Mouse (Mus musculus) limb, embryonic 11.5 days (tissue): Measurements from ENCODE around the gene Zic1. TPM values are rescaled to one million over a fixed set of nuclear protein-coding genes. Genes with fewer than 3 reads are reported as not detected.

Experiments used
- ATAC-seq: fragments of 200-750 bp; cut with Nextera tagmentation; 2 replicates; pipeline ENCODE4 v1.8.0; 2017; ENCODE audit warnings: low read depth; ENCODE audit not compliant: insufficient number of reproducible peaks, low FRiP score, low TSS enrichment
- DNase-seq: peaks from one replicate; pipeline ENCODE4 v3.0.0-alpha.2; 2015; ENCODE audit warnings: low spot score
- H3K27ac ChIP-seq: fragments of 300-500 bp; sonication (generic); replicated peaks from 2 replicates; pipeline ENCODE4 v1.5.1; 2014; ENCODE audit warnings: low read depth, mild to moderate bottlenecking, low read length
- H3K27me3 ChIP-seq: fragments of 300-500 bp; sonication (generic); 2 replicates; pipeline ENCODE4 v1.6.1; 2014; ENCODE audit warnings: mild to moderate bottlenecking, low read length, mixed read lengths; ENCODE audit not compliant: control insufficient read depth, insufficient read depth
- H3K36me3 ChIP-seq: fragments of 300-500 bp; sonication (generic); 2 replicates; pipeline ENCODE4 v1.6.1; 2014; ENCODE audit warnings: mild to moderate bottlenecking, low read length, moderate library complexity, mixed read lengths; ENCODE audit not compliant: control insufficient read depth, insufficient read depth
- H3K4me1 ChIP-seq: fragments of 300-500 bp; sonication (generic); 2 replicates; pipeline ENCODE4 v1.6.1; 2014; ENCODE audit warnings: low read length, mixed read lengths; ENCODE audit not compliant: control insufficient read depth, insufficient read depth
- H3K4me2 ChIP-seq: fragments of 300-500 bp; sonication (generic); 2 replicates; pipeline ENCODE4 v1.6.1; 2014; ENCODE audit warnings: low read depth, mild to moderate bottlenecking, moderate library complexity; ENCODE audit not compliant: severe bottlenecking
- H3K4me3 ChIP-seq: fragments of 300-500 bp; sonication (generic); 2 replicates; pipeline ENCODE4 v1.5.1; 2014; ENCODE audit warnings: low read depth, low read length
- H3K9ac ChIP-seq: fragments of 300-500 bp; sonication (generic); 2 replicates; pipeline ENCODE4 v1.6.1; 2014; ENCODE audit warnings: mild to moderate bottlenecking, low read length
- H3K9me3 ChIP-seq: fragments of 300-500 bp; sonication (generic); 2 replicates; pipeline ENCODE4 v1.6.1; 2016; ENCODE audit warnings: low read length; ENCODE audit not compliant: control insufficient read depth
- WGBS: fragments of 180-500 bp; shearing (Covaris S2); extraction: QIAGEN DNeasy Blood & Tissue Kit; methylation state at CpG from one replicate; pipeline ENCODE4 v1.1.7; 2014; 5-methylcytosine and 5-hydroxymethylcytosine counted together
- polyA plus RNA-seq: library from polyadenylated mRNA; unstranded; fragments of >200 nt; fragmentation: Nextera tagmentation; extraction: Ambion mirVana; gene quantifications from 2 replicates; pipeline ENCODE4 v1.2.1, GENCODE M21; 2014

Gene Zic1
- polyA plus RNA-seq, 1 experiment from 2014 or later: 0.27 TPM

DNA sequence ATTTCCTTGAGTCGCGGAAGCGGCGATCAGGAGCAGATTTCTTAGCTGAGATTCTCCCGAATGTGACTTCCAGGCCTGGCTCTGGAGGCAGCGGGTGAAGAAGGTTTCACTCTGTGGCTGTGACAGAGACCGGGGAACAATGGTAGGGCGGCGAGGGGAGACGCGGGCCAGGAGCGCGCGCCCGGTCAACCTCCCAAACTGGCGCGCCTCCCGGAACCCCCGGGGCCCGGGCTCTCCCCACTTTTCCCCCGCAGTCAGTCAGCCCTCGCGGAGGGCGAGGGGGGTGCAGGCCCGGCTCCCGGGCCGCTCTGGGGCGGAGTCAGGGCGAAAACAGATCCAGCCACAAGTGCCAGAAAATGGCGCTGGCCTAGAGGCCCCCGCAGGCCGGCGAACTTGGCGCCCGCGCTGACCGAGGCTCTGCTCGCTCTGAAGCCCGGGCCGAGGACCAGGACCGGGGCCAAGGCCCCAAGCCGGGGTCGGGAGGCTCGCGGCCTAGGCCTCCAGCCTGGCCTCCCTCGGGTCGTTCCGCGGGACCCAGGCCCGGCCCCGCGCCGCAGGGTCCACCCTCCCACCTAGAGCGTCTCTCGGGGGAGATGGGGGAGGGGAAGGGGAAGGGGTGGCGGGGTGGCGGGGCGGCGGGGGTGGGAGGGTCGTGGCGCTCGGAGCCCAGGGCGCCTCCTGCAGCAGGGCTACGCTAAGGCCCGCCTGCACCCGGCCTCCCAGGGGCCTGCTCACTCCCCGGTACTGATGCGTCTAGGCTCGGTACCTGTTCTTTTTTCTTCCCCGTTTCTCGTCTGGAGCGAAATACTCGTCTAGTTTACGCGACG lies 15.9 kb upstream of the Zic1 start:
- Histone ChIP-seq H3K27ac (no peak overlapping the region), H3K4me2 (peak overlapping the region; percentile 63), H3K4me3 (peak overlapping the region; percentile 42), H3K9ac (peak overlapping the region; percentile 64), H3K4me1 (no peaks in the 10 kb centered on the region), H3K36me3 (no peaks in the 10 kb centered on the region), H3K27me3 (peaks cover 90% of the 10 kb centered on the region), H3K9me3 (no peaks in the 10 kb centered on the region)
- DNase-seq: peak; percentile 79
- ATAC-seq: peak; percentile 75
- WGBS: under 1% methylated on average over 68 of the region's 76 CpGs

- Histone ChIP-seq H3K4me2 (no peak overlapping the region), H3K4me1 (no peaks in the 10 kb centered on the region), H3K9me3 (no peaks in the 10 kb centered on the region), H3K4me3 (no peak overlapping the region), H3K27ac (no peak overlapping the region), H3K27me3 (peaks cover 88% of the 10 kb centered on the region), H3K9ac (no peak overlapping the region), H3K36me3 (no peaks in the 10 kb centered on the region)
- WGBS: 0% methylated on average over 9 of the region's 9 CpGs
- ATAC-seq (no peak), DNase-seq (peak; percentile 61)
Observed at GRCm38 (mm10) chr9:91380458-91380914, 14.9 kb upstream of the Zic1 start.

DNA sequence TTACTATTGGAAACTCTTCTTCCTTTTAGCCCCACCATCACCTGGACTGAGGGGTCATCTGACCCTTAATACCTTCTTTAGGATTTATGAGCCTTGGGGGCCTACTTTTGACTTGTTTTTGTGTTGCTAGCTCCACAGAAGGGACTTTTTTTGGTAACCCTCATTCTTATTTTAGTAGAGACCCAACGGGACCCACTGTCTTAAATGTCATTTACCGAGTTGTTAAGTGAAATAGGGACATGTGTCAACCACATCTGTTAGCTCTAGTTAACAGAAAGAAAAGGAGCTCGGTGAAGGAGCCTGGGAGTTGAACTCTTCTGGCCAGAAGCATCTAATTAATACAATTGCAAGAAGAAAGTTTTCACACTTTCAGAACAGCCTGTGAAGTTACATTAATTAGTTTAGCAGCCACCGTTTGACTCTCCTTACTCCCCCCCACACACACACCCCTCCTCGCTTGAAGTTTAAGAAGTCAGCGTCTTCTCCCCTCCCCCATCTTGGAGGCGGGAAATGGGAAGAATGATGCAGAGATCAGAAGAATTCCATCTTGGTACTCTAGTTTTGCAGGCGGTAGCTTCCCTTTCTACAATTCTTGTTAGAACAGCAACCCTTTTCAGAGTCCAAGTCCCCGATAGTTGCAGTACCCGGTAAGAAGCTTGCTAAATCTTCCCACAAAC lies 14.3 kb upstream of the Zic1 start:
- H3K4me2 ChIP-seq: no peak overlapping the region
- peak; percentile 45 for DNase-seq
- no peak for ATAC-seq
- H3K27ac ChIP-seq: no peak overlapping the region
- no peaks in the 10 kb centered on the region for H3K36me3 ChIP-seq
- H3K9me3 ChIP-seq: no peaks in the 10 kb centered on the region
- 0% methylated on average over 10 of the region's 10 CpGs for WGBS
- no peak overlapping the region for H3K4me3 ChIP-seq
- H3K9ac ChIP-seq: no peak overlapping the region
- no peaks in the 10 kb centered on the region for H3K4me1 ChIP-seq
- peaks cover 87% of the 10 kb centered on the region for H3K27me3 ChIP-seq

DNA sequence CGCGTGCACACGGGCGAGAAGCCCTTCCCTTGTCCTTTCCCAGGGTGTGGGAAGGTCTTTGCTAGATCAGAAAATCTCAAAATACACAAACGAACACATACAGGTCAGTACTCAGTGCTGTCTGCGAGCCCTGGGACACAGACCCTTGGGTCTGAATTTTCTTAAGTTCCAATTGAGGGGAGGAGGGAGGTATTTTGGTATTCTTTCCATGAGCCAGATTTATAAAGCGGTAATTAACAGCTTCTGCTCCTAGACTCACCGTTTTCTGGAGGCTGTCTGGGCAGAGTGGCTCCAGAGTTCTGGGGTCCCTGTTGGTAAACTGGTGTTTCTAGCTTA lies 13.7 kb upstream of the Zic1 start:
- no peak for ATAC-seq
- H3K36me3 ChIP-seq: no peaks in the 10 kb centered on the region
- H3K4me3 ChIP-seq: no peak overlapping the region
- WGBS: under 1% methylated on average over 8 of the region's 8 CpGs
- H3K9ac ChIP-seq: no peak overlapping the region
- peaks cover 87% of the 10 kb centered on the region for H3K27me3 ChIP-seq
- no peak overlapping the region for H3K4me2 ChIP-seq
- H3K4me1 ChIP-seq: no peaks in the 10 kb centered on the region
- no peak for DNase-seq
- no peaks in the 10 kb centered on the region for H3K9me3 ChIP-seq
- no peak overlapping the region for H3K27ac ChIP-seq

GRCm38 (mm10) chr9:91378411-91379299 lies 13.0 kb upstream of the Zic1 start:
- Histone ChIP-seq H3K27ac (no peak overlapping the region), H3K36me3 (no peaks in the 10 kb centered on the region), H3K4me2 (no peak overlapping the region), H3K9ac (no peak overlapping the region), H3K9me3 (no peaks in the 10 kb centered on the region), H3K4me1 (no peaks in the 10 kb centered on the region), H3K27me3 (peaks cover 87% of the 10 kb centered on the region), H3K4me3 (no peak overlapping the region)
- ATAC-seq: no peak
- under 1% methylated on average over 48 of the region's 48 CpGs for WGBS
- peak; percentile 66 for DNase-seq

DNA sequence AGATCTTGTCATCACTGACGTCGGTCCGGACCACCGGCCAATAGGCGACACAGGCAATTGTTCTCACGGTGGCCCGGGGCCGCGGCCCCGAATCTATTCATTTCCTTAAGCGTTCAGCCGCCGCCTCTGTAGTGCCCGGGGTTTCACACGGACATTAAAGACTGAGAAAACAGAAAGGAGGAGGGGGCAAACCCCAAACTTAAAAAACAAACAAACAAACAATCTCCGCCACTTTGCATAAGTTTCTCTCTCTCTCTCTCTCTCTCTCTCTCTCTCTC lies 12.2 kb upstream of the Zic1 start:
- Histone ChIP-seq H3K36me3 (no peaks in the 10 kb centered on the region), H3K4me1 (no peaks in the 10 kb centered on the region), H3K9ac (no peak overlapping the region), H3K27me3 (peaks cover 83% of the 10 kb centered on the region), H3K4me3 (no peak overlapping the region), H3K9me3 (no peaks in the 10 kb centered on the region), H3K4me2 (no peak overlapping the region), H3K27ac (no peak overlapping the region)
- DNase-seq (no peak), ATAC-seq (no peak)
- WGBS: under 1% methylated on average over 16 of the region's 16 CpGs

GRCm38 (mm10) chr9:91377036-91377872 lies 11.6 kb upstream of the Zic1 start:
- Histone ChIP-seq H3K27ac (no peak overlapping the region), H3K4me2 (no peak overlapping the region)
- WGBS: 2% methylated on average over 14 of the region's 14 CpGs

DNA sequence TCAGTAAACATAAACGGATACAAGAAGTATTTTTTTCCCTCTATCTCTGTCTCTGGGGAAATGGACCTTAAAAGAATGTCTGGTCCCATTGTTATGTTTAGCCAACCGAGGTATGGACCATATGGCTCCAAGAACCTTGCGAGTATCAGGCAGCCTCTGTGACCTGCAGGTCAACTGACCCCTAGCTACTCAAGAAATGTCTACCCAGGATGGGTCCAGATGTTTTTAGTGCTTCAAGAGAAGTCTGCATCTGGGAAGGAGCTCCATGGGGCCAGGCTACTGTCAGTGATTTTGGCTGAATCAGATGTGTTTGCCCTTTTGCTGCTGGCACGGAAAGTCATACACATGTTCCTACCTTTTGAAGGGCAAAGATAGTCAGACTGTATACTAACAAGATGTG lies 9.1 kb upstream of the Zic1 start:
- H3K4me1 ChIP-seq: no peaks in the 10 kb centered on the region
- H3K27me3 ChIP-seq: peaks cover 90% of the 10 kb centered on the region
- H3K27ac ChIP-seq: no peak overlapping the region
- H3K9ac ChIP-seq: no peak overlapping the region
- DNase-seq (peak; percentile 20), ATAC-seq (no peak)
- H3K36me3 ChIP-seq: no peaks in the 10 kb centered on the region
- H3K9me3 ChIP-seq: no peaks in the 10 kb centered on the region
- H3K4me2 ChIP-seq: no peak overlapping the region
- no peak overlapping the region for H3K4me3 ChIP-seq
- 7% methylated on average over 4 of the region's 4 CpGs for WGBS

More at GRCm38 (mm10) chr9:91377036-91377872, 11.6 kb upstream of the Zic1 start:
- Histone ChIP-seq H3K4me3 (no peak overlapping the region), H3K27me3 (peaks cover 83% of the 10 kb centered on the region), H3K36me3 (no peaks in the 10 kb centered on the region), H3K4me1 (no peaks in the 10 kb centered on the region), H3K9me3 (no peaks in the 10 kb centered on the region), H3K9ac (no peak overlapping the region)
- DNase-seq: no peak
- ATAC-seq: no peak
